ENCODE assay signal across 8 mouse cellular contexts in the genomic region with DNA sequence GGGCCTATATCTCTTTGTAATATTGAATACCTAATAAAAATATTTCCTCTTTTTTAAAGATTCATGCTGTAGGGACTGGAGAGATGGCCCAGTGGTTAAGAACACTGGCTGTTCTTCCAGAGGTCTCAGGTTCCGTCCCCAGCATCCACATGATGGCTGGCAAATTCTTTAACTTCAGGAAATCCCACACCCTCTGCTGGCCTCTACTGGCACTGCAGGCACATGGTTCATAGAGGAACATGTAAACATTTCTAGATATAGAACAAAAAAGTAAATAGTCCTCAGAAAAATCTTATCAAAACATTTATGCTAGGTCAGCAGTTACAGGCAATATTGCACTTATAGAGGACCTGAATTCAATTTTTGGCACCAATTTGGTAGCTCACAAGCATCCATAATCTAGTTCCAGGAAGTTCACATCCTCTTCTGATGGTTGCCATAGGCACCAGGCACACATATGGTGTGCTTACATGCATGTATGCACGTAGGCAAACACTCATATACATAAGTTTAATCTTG. TPM values are rescaled to one million over a fixed set of nuclear protein-coding genes. Genes with fewer than 3 reads are reported as not detected.
A peak's percentile ranks its signal among the peaks of the same experiment; 100 is the strongest.
DNase-seq lines count a peak whose midpoint lies in the region; ATAC-seq and TF ChIP-seq lines count a peak whose summit lies in the region.

No protein-coding gene starts in this region.

- no peak overlapping the region for H3K27ac ChIP-seq in gastrocnemius, adult 2 months

- no peak overlapping the region for H3K4me3 ChIP-seq in gastrocnemius, adult 2 months

- intact Hi-C loops in gastrocnemius, adult 2 months (cut with DNase I): no loop called here

- ATAC-seq in megakaryocyte-erythroid progenitor cell, adult 5-6 weeks (replicated peaks; ENCODE audit: low FRiP score, low TSS enrichment, poor library complexity, severe bottlenecking): peak; percentile 67; the same call in 1 of the 2 replicates

- peak; percentile 70 for TF ChIP-seq CTCF in gastrocnemius, adult 2 months (IDR thresholded peaks at IDR 0.05)

- peak; percentile 45 for DNase-seq in gastrocnemius, adult 2 months
- DNase-seq in gastrocnemius, adult 8-10 months (ENCODE audit: low spot score in 2 of 2): no peak
- peak; percentile 26 for DNase-seq in right cerebral cortex, adult 18-20 months
- no peak for DNase-seq in right cerebral cortex, postnatal 36 days (ENCODE audit: low spot score in 2 of 2)
- peak; percentile 72 for DNase-seq in brain, adult 2 months (ENCODE audit: low read depth, low spot score)
- peak; percentile 52 for DNase-seq in kidney, postnatal 14 days
- DNase-seq in thymus, postnatal 0 days (ENCODE audit: low spot score): peak; percentile 61

RNA-seq across cellular contexts. Expression of a gene that starts 9.7 kb away (rescaled TPM):
- total RNA-seq in gastrocnemius, adult 2 months (2021): 10 to 100 TPM; 15.5 to 16.7 TPM
- 10 to 100 TPM; 14.0 to 16.3 (median 15.3) TPM for total RNA-seq in gastrocnemius, adult 8-10 months (2022)
- 38.3 and 51.3 TPM in 2 replicates for total RNA-seq in megakaryocyte-erythroid progenitor cell, adult 5-6 weeks (2014; fragmentation: Nextera tagmentation)
- 66.9 and 68.5 TPM in 2 replicates for total RNA-seq in megakaryocyte-erythroid progenitor cell, adult 5-6 weeks (2017)
- polyA plus RNA-seq in thymus, postnatal 0 days (2015; fragmentation: Nextera tagmentation; extraction: Ambion mirVana): 35.4 and 37.7 TPM in 2 replicates

RNA-seq across cellular contexts. Expression of a gene that starts 11.7 kb away (rescaled TPM):
- under 1 TPM; 0.20 to 0.31 TPM for total RNA-seq in gastrocnemius, adult 2 months (2021)
- 1 to 10 TPM in 1 of 4 experiments, under 1 TPM in 3; 0.29 to 1.1 (median 0.71) TPM for total RNA-seq in gastrocnemius, adult 8-10 months (2022)
- total RNA-seq in megakaryocyte-erythroid progenitor cell, adult 5-6 weeks (2014; fragmentation: Nextera tagmentation): 12.1 and 17.8 TPM in 2 replicates
- total RNA-seq in megakaryocyte-erythroid progenitor cell, adult 5-6 weeks (2017): 11.6 and 13.7 TPM in 2 replicates
- polyA plus RNA-seq in thymus, postnatal 0 days (2015; fragmentation: Nextera tagmentation; extraction: Ambion mirVana): 46.8 and 50.8 TPM in 2 replicates

RNA-seq across cellular contexts. Expression of a gene that starts 36.1 kb away (rescaled TPM):
- total RNA-seq in gastrocnemius, adult 2 months (2021): 10 to 100 TPM; 50.7 to 59.7 TPM
- 10 to 100 TPM; 52.9 to 62.2 (median 56.1) TPM for total RNA-seq in gastrocnemius, adult 8-10 months (2022)
- total RNA-seq in megakaryocyte-erythroid progenitor cell, adult 5-6 weeks (2014; fragmentation: Nextera tagmentation): 39.0 and 45.3 TPM in 2 replicates
- 68.1 and 86.7 TPM in 2 replicates for total RNA-seq in megakaryocyte-erythroid progenitor cell, adult 5-6 weeks (2017)
- polyA plus RNA-seq in thymus, postnatal 0 days (2015; fragmentation: Nextera tagmentation; extraction: Ambion mirVana): 25.5 and 28.3 TPM in 2 replicates

Comparison
In these comparisons a context has a peak if more than half of its experiments do, and no peak if none do; other contexts are left out.
1. DNase-seq: peak in gastrocnemius, adult 2 months (single experiment), right cerebral cortex, adult 18-20 months (single experiment), brain, adult 2 months (single experiment), kidney, postnatal 14 days (single experiment) and thymus, postnatal 0 days (single experiment); none in gastrocnemius, adult 8-10 months (0 of 2) and right cerebral cortex, postnatal 36 days (0 of 2).
2. RNA of a gene that starts 11.7 kb away (total RNA-seq): 11.6 to 17.8 TPM in megakaryocyte-erythroid progenitor cell, adult 5-6 weeks; 0.29 to 1.1 TPM in gastrocnemius, adult 8-10 months and 0.20 to 0.31 TPM in gastrocnemius, adult 2 months; every median in the first group is over 4 times any median in the second.